Mouse (Mus musculus): ENCODE data around the gene Icam2. TPM values are rescaled to one million over a fixed set of nuclear protein-coding genes. Genes with fewer than 3 reads are reported as not detected.
A peak's percentile ranks its signal among the peaks of the same experiment; 100 is the strongest.

The Icam2 gene
- total RNA-seq (2021), result 10 to 100 TPM; 22.0 to 22.4 TPM
- polyA plus RNA-seq (2012; rRNA removed), result 46.8 and 60.4 TPM in 2 replicates
- long read RNA-seq, transcript Icam2-201 (4 exons, 1,282 nt), result major isoform, 15 of 16 reads
- long read RNA-seq, partial matches to known transcripts, result 0 of 16 reads
- long read RNA-seq, other reads (novel, unspliced or antisense), result 1 of 16 reads

GRCm38 (mm10) chr11:106387791-106388216 lies at the start of gene Icam2:
TSS of gene Icam2 (minus strand) at chr11:106388075.
- H3K79me2 ChIP-seq (replicated peaks; ENCODE audit: control insufficient read depth, insufficient read depth, low read length), result no peaks in the 10 kb centered on the region
- no peaks in the 10 kb centered on the region for H3K27me3 ChIP-seq (ENCODE audit: control insufficient read depth, insufficient read depth, low read length)
- TF ChIP-seq POLR2A (IDR thresholded peaks at IDR 0.05; ENCODE audit: insufficient read depth, low read depth, low read length) (no peak), EP300 (IDR thresholded peaks at IDR 0.05; ENCODE audit: insufficient read depth, low read depth, low read length) (no peak), CTCF (IDR thresholded peaks at IDR 0.05) (no peak)
- H3K27ac ChIP-seq, result peak within 1 kb of the TSS; percentile 59
- peaks cover 29% of the 10 kb centered on the region for H3K4me1 ChIP-seq (ENCODE audit: control insufficient read depth, insufficient read depth, low read length)
- intact Hi-C loops (cut with DNase I), result loop anchor here (10.0 kb wide), 1 partner anchor 443 kb away; no protein-coding TSS in a partner anchor
- H3K9ac ChIP-seq (ENCODE audit: low read depth, low read length), result no peak within 1 kb of the TSS
- H3K4me3 ChIP-seq, result no peak within 1 kb of the TSS
- peaks cover 6% of the 10 kb centered on the region for H3K36me3 ChIP-seq (ENCODE audit: control insufficient read depth, insufficient read depth, low read length)
- 26% methylated on average over 6 of the region's 6 CpGs for WGBS
- peak in 1 of 2 experiments; percentile 58 for DNase-seq

GRCm38 (mm10) chr11:106437543-106437942 lies 49.7 kb upstream of the Icam2 start:
- intact Hi-C loops (cut with DNase I), result no loop called here
- no peaks in the 10 kb centered on the region for H3K79me2 ChIP-seq (replicated peaks; ENCODE audit: control insufficient read depth, insufficient read depth, low read length)
- no peaks in the 10 kb centered on the region for H3K36me3 ChIP-seq (ENCODE audit: control insufficient read depth, insufficient read depth, low read length)
- 91% methylated on average over 2 of the region's 2 CpGs for WGBS
- no peak for TF ChIP-seq POLR2A (IDR thresholded peaks at IDR 0.05; ENCODE audit: insufficient read depth, low read depth, low read length)
- TF ChIP-seq EP300 (IDR thresholded peaks at IDR 0.05; ENCODE audit: insufficient read depth, low read depth, low read length), result no peak
- TF ChIP-seq CTCF (IDR thresholded peaks at IDR 0.05), result peak; percentile 15; the same call in 1 of the 2 replicates
- no peak overlapping the region for H3K27ac ChIP-seq
- no peak overlapping the region for H3K4me3 ChIP-seq
- H3K27me3 ChIP-seq (ENCODE audit: control insufficient read depth, insufficient read depth, low read length), result no peaks in the 10 kb centered on the region
- H3K4me1 ChIP-seq (ENCODE audit: control insufficient read depth, insufficient read depth, low read length), result no peaks in the 10 kb centered on the region
- H3K9ac ChIP-seq (ENCODE audit: low read depth, low read length), result no peak overlapping the region
- DNase-seq, result no peak

GRCm38 (mm10) chr11:106437039-106437438 lies 49.2 kb upstream of the Icam2 start:
- intact Hi-C loops (cut with DNase I), result no loop called here
- Histone ChIP-seq H3K9ac (ENCODE audit: low read depth, low read length) (no peak overlapping the region), H3K27me3 (ENCODE audit: control insufficient read depth, insufficient read depth, low read length) (no peaks in the 10 kb centered on the region), H3K79me2 (replicated peaks; ENCODE audit: control insufficient read depth, insufficient read depth, low read length) (no peaks in the 10 kb centered on the region), H3K4me3 (no peak overlapping the region), H3K27ac (no peak overlapping the region), H3K36me3 (ENCODE audit: control insufficient read depth, insufficient read depth, low read length) (no peaks in the 10 kb centered on the region), H3K4me1 (ENCODE audit: control insufficient read depth, insufficient read depth, low read length) (no peaks in the 10 kb centered on the region)
- WGBS, result 83% methylated on average over 5 of the region's 5 CpGs
- TF ChIP-seq CTCF (IDR thresholded peaks at IDR 0.05), result no peak
- no peak for TF ChIP-seq POLR2A (IDR thresholded peaks at IDR 0.05; ENCODE audit: insufficient read depth, low read depth, low read length)
- no peak for TF ChIP-seq EP300 (IDR thresholded peaks at IDR 0.05; ENCODE audit: insufficient read depth, low read depth, low read length)
- no peak for DNase-seq

GRCm38 (mm10) chr11:106430392-106430791 lies 42.5 kb upstream of the Icam2 start:
- no peak for DNase-seq
- Histone ChIP-seq H3K9ac (ENCODE audit: low read depth, low read length) (no peak overlapping the region), H3K36me3 (ENCODE audit: control insufficient read depth, insufficient read depth, low read length) (peaks cover 2% of the 10 kb centered on the region), H3K27ac (no peak overlapping the region), H3K79me2 (replicated peaks; ENCODE audit: control insufficient read depth, insufficient read depth, low read length) (no peaks in the 10 kb centered on the region), H3K27me3 (ENCODE audit: control insufficient read depth, insufficient read depth, low read length) (no peaks in the 10 kb centered on the region), H3K4me3 (no peak overlapping the region), H3K4me1 (ENCODE audit: control insufficient read depth, insufficient read depth, low read length) (peaks cover 5% of the 10 kb centered on the region)
- intact Hi-C loops (cut with DNase I), result no loop called here
- WGBS, result 93% methylated on average over 5 of the region's 5 CpGs
- TF ChIP-seq CTCF (IDR thresholded peaks at IDR 0.05) (no peak), EP300 (IDR thresholded peaks at IDR 0.05; ENCODE audit: insufficient read depth, low read depth, low read length) (no peak), POLR2A (IDR thresholded peaks at IDR 0.05; ENCODE audit: insufficient read depth, low read depth, low read length) (no peak)

DNA sequence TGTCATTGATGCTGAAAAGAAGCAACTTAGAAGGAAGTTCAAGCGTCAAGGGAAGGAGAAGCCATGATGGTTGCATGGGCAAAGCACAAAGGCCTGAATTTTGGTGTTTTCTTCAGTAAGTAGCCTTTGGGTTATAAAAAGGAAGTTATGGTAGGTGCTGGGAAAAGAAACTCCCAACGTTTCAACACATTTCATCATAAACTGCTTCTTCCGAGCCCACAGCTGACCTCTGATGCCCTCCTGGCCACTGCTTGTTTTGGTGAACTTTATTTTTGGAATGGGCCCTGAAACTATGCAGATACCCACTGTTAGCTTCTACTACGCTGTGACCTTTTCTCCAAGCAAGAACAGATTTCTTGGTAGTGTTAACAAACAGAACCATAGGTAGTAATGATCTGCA lies 41.8 kb upstream of the Icam2 start:
- H3K27ac ChIP-seq, result peak overlapping the region; percentile 11; the same call in 1 of the 2 replicates
- H3K79me2 ChIP-seq (replicated peaks; ENCODE audit: control insufficient read depth, insufficient read depth, low read length), result no peaks in the 10 kb centered on the region
- DNase-seq, result no peak
- no peak overlapping the region for H3K9ac ChIP-seq (ENCODE audit: low read depth, low read length)
- no peaks in the 10 kb centered on the region for H3K27me3 ChIP-seq (ENCODE audit: control insufficient read depth, insufficient read depth, low read length)
- no peak overlapping the region for H3K4me3 ChIP-seq
- H3K4me1 ChIP-seq (ENCODE audit: control insufficient read depth, insufficient read depth, low read length), result peaks cover 5% of the 10 kb centered on the region
- H3K36me3 ChIP-seq (ENCODE audit: control insufficient read depth, insufficient read depth, low read length), result peaks cover 2% of the 10 kb centered on the region
- 58% methylated on average over 4 of the region's 4 CpGs for WGBS
- intact Hi-C loops (cut with DNase I), result no loop called here
- no peak for TF ChIP-seq CTCF (IDR thresholded peaks at IDR 0.05)

GRCm38 (mm10) chr11:106428556-106428955 lies 40.7 kb upstream of the Icam2 start:
- Histone ChIP-seq H3K9ac (ENCODE audit: low read depth, low read length) (no peak overlapping the region), H3K36me3 (ENCODE audit: control insufficient read depth, insufficient read depth, low read length) (peaks cover 2% of the 10 kb centered on the region), H3K4me1 (ENCODE audit: control insufficient read depth, insufficient read depth, low read length) (peaks cover 5% of the 10 kb centered on the region), H3K27ac (no peak overlapping the region; the same call in 1 of the 2 replicates), H3K79me2 (replicated peaks; ENCODE audit: control insufficient read depth, insufficient read depth, low read length) (no peaks in the 10 kb centered on the region), H3K4me3 (no peak overlapping the region), H3K27me3 (ENCODE audit: control insufficient read depth, insufficient read depth, low read length) (no peaks in the 10 kb centered on the region)
- 91% methylated on average over 2 of the region's 2 CpGs for WGBS
- TF ChIP-seq POLR2A (IDR thresholded peaks at IDR 0.05; ENCODE audit: insufficient read depth, low read depth, low read length) (no peak), CTCF (IDR thresholded peaks at IDR 0.05) (no peak), EP300 (IDR thresholded peaks at IDR 0.05; ENCODE audit: insufficient read depth, low read depth, low read length) (no peak)
- DNase-seq, result no peak
- intact Hi-C loops (cut with DNase I), result no loop called here
